Mouse (Mus musculus) gastrocnemius, postnatal 36 days (tissue): ENCODE results near the gene Sema4d. TPM values are rescaled to one million over a fixed set of nuclear protein-coding genes. Genes with fewer than 3 reads are reported as not detected.
A peak's percentile ranks its signal among the peaks of the same experiment; 100 is the strongest.

Experiments
- DNase-seq, 2 experiments: peaks; one replicate each; pipeline ENCODE4 v3.0.0; 2022
- intact Hi-C: fragments of 180-260 bp; cut with DNase I; formaldehyde crosslinking; loops from one replicate; pipeline ENCODE4 v1.15.1; 2025
- total RNA-seq, 2 experiments: library from RNA; stranded (reverse); gene quantifications; 2 replicates each; pipeline ENCODE4 v1.2.3; 2021

Sema4d gene
- total RNA-seq, 2 experiments from 2014 or later, result 123 to 134 TPM

DNA sequence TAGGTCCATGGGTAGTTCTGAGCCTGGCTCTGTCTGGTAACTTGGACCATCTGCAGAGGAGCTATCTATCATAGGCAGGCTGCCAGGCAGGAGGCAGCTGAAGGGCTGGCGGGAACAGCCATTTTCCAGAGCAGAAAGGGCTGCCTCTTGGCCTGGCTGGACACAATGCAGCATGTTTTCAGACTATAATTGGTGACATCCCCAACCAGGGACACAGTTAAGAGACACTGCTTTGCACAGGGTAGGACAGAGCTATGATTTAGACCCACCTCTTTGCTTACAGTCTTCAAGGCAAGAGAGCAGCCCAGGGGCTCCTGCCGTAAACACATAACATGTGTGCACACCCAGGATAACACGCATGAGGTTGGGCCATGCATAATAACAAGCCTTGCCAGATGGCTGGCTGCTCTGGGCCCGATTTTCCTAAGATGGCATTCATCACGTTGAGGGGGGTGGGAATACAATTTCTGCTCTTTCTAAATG lies 23.1 kb upstream of the Sema4d start:
- intact Hi-C loops, result loop anchor here (5.0 kb wide), 1 partner anchor 164 kb away; the partner anchor contains the start of gene Secisbp2
- no peak for DNase-seq

DNA sequence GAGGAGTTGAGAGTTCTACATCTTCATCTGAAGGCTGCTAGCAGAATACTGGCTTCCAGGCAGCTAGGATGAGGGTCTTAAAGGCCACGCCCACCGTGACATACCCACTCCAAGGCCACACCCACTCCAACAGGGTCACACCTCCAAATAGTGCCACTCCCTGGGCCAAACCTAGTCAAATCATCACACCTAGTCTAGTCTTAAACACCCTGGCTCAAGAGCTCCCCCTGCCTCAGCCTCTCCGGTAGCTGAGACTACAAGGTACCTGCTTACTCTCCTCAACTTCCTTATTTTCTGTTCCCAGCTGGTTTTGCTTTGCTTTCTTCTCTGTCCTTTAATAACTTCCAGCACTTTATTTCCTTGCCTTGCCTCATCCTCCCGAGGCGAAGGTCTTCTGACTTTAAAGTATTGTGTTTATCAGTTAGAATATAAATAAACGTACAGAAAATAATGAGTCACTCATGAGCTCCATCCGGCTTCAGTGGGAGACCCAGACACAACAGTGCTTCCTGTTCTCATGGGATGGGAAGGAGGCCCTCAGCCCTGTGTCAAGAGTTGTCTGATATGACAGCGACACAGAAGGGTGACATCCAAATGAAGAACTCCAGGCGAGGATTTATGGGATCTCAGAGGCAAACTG lies 22.4 kb upstream of the Sema4d start:
- intact Hi-C loops, result loop anchor here (5.0 kb wide), 1 partner anchor 164 kb away; the partner anchor contains the start of gene Secisbp2
- no peak for DNase-seq

DNA sequence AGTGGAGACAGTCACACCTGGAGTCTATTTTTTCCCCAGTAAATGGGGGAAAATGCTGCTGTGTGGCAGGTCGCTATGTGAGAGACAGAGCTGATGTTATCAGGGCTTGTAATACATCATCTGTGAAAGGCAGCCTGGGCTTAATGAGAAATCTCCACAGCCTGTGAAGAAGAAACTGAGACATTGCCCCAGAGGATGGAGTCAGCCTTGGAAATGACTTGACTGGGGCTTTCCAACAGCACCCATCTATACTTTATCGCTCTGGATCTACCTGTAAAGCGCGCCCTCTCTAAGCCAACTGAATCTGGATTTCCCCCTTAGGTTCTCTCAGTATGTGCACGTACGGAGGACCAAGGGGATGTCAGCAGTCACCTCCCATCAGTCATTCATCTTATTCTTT lies 21.1 kb upstream of the Sema4d start:
- no peak for DNase-seq
- intact Hi-C loops, result loop anchor here (5.0 kb wide), 1 partner anchor 162 kb away; the partner anchor contains the start of gene Secisbp2

DNA sequence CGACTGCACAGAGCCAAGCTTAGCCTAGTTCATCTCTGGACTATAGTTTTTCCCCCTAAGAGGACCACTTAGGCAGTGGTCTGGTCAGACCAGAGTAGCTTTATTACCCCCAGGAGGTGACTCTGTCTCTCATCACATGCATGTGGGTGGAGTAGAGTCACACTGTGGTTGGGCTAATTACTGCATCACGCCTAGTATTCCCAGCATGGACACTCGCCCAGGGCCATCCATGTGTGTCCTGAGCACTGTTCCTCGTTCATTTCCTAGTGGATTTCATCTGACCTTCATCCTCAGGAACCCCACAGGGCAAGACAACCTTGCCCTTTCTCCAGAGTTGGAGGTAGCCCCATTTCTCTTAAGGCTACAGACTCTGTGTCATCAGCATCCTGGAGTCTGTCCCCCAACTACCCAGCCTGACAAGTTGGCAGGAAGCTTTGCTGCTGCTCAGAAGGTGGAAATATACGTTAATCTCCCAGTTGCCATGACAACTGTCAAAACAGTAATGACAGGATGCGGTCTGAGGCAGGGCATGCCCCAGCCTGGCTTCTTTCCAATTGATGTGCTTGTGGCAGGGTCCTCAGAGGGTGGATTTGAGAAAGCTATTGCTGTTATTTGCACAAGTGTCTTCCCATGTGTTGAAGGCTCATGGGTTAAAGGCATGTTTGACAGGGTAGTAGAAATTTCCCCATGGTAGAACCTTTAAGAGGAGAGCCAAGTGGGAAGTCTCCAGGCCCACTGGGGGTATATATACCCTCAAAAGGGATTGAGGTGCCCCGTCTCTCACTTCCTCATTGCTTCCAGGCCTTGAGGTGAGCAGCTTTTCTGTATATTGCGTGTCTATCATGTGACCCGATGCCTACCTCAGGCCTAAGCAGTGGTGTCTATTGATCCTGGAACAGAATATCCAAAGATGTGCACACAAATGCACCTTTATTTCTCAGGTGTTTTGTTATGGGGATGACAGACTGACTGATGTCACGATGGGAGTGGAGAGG lies 20.4 kb upstream of the Sema4d start:
- intact Hi-C loops, result no loop called here

DNA sequence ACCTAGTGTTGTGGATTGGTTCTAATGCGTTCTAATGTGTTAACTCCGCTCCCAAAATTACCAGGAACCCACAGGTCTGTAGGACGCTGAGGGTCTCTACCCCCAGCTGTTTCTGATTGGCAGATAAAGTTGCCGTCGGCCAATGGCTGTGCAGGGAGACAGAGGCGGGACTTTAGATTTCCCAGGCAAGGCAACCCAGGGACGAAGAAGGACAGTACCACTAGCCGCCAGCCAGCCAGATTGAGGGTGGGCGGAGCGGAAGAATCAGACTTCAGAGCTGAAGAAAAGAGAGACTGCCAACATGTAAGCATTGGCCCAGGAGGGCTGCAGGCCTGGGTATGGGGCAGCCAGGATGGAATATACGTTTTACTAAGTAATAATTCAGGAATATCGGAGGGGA lies 14.6 kb upstream of the Sema4d start:
- intact Hi-C loops, result no loop called here
- no peak for DNase-seq

More for the DNA sequence above, 20.4 kb upstream of the Sema4d start:
- DNase-seq, result no peak

DNA sequence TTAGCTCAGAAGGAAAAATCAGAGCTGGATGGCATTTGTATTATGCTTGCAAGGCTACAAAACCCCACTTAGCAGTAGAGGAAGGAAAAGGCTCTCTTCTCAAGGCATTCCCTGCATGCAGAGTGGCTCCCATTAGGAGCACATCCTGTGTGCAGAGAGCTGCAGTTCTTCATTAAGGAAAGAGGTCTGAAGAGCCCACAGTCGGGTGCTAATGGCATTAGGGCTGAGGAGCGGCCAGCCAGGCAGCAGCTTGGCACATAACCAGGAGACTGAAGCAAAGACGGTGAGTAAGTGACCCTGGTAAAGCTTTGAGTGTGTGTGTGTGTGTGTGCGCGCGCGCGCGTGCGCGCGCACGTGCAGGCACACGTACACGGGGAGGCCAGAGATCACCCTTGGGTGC lies 12.7 kb upstream of the Sema4d start:
- intact Hi-C loops, result no loop called here
- no peak for DNase-seq

DNA sequence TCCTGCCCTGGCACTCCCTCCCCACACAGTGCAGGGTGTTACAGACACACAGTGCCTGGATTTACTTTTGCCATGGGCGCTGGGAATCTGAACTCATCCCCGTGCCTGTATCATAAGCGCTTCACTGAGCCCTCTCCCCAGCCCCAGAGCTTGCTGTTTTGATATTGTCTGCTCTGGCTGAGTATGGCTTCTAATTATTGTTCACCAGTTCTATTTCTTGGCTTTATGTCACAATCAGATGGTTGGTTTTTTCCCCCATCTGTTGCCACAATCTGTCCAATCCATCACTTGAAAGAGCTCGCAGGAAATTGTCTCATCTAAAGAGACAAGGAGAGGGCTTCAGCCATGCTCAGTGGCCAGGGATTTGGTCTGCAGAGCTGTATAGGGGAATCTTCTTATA lies 12.1 kb upstream of the Sema4d start:
- DNase-seq, result no peak
- intact Hi-C loops, result no loop called here

DNA sequence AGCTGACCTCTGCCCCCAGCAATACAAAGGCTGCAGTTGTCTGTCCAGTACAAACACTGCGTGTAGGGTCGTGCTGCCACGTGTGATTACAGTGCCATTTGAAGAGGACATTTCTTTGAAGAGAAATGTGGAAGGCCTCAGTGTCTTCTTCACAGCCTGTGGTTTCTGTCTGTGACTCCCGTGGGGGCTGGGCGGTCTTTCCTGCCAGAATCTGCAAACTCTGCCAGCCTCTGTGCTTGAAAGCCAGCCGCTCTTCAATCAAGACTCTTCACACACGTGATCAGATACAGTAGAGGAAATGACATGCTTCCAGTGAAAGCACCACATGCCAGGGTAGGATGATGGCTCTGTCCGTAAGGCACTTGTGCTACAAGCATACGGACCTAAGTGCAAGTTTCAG lies 7.4 kb upstream of the Sema4d start:
- intact Hi-C loops, result no loop called here
- DNase-seq, result no peak

DNA sequence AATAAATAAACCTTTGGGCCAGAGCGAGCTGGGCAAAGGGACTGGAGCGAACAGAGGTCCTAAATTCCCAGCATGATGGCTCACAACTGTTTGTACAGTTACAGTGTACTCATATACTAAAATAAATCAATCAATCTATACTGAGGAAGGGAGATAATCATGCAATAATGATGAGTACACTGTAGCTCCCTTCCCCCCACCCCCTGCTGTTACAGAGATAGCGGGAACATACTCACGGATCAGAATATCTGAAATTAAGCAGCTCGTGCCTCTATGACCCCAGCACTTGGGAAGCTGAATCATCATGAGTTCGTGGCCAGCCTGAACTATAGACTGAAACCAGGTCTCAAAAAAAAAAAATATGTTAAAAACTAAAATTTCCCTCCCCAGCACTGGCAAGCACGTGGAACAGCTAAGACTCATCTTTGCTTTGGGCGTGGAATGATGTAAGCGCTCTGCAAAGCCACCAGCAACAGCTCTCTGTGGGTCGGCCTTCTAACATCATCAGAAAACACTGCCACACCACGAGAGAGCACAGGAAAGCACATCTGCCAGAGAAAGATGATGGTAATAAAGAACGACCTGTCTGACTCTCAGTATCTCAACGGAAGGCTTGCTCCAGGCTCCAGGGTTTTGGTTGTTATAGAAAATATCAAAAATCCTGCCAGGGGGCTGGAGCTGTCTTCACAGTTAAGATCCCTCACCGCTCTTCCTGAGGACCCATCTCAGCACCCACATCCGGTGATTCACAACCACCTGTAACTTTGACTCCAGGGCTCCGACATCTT lies 6.4 kb upstream of the Sema4d start:
- no peak for DNase-seq
- intact Hi-C loops, result no loop called here

DNA sequence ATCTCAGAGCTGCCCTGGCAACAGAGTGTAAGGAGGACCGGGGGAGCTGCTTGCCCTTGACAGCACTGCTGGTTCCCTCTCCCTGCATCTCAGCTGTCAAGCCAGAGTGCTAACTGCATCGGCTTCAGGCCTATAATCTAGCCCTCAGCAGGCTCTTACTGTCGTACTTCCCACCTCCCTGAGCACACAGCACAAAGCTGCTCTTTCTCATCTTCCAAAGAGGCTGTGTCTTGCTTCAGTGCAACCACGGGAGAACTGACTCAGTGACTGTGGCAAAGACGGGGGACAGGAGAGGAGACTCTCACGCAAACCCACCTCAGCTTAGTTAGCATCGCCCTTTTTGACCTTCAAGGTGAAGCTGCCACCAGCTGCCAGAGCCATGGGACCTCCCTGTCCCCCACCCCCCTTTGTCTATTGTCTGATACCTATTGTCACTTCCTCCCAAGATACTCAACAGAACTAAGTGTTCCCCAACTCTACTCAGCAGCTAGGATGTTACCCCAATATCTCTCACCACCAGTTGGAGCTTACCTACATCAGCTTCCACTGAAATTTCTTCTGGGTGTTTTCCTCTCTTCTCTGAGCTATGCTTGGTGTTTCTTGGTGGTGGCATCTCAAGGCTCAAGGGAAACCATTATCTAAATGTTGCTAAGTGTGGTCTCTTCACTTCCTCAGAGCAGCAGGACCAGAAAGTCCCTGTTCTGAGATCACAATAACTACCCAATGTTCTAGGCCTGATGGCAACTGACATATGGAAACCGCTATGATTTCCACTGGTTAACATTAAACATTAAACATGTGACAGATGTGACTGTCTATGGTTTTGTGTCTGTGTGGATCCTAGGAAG lies 4.6 kb upstream of the Sema4d start:
- intact Hi-C loops, result no loop called here
- no peak for DNase-seq

DNA sequence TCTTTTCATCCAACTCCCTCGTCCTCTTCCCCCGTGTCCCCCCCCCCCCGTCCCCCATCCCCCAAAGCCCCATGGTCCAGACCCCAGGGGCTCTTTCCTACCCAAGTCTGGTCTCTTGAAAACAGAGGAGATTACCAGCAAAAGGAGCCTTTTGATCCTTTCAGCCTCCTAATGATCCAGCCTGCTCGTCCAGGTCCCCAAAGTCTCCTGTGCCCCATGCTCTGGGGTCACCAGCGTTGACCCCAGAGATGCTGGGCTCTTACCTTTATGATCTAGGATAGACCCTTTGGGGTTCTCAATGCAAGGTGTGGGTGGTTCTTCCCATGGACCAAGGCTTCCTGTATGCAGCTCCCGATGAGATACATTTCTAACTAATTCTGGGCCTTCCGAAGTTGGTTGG lies 401 bp upstream of the Sema4d start:
- intact Hi-C loops, result loop anchor here (5.0 kb wide), 1 partner anchor 62 kb away; no protein-coding TSS in a partner anchor
- no peak for DNase-seq

DNA sequence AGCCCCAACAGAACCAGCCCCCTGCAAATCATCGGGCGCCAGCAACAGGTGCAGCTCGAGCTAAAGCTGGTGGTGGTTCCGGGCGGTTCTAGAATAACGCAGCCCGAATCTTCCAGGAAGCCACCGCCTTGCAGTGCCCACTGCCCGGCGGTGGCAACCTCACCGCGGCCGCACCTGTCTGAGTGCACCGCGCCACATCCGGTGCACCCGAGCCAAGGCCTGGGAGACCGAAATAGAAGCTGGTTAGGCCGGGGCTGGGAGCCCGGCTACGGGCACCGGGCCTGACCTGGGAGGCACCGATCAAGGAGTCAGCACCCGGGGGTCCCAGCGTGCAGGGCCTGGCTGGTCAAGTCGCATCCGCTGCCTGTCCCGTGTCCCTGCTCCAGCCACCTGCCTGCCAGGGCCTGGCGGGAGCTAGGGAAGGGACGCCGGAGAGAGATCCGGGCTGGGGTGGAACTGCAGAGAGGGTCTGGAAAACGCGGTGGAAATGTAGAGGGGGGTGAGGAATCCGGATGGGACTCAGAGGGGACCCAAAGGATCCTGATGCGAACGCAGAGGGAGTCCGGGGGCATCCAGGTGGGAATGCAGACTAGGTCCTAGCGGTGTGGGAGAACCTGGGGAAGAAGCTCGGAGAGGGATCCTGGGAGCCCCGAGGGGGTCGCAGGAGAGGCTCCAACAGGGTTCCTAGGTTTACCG lies 670 bp downstream of the Sema4d start:
- peak; percentile 51 to 56 for DNase-seq
- intact Hi-C loops, result loop anchor here (5.0 kb wide), 1 partner anchor 61 kb away; no protein-coding TSS in a partner anchor

DNA sequence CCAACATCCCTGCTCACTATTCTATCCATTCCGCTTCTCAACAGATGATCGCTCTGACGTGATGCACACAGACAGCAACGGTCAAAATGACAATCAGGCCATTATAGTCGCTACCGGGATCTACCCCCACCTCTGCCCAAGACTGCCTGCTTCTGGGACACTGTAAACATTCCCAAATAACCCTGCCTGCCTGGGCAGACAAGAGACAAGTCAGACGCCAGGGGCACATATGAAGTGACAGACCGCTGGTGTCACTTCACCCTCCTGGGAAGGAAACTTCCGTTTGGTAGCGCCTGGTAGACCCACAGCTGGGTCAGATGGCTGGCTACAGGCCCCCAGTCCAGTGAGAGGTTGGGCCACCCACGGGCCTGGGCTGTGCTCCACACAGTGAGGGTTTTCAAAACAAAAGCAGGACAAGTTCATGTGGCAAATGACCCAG lies 1.4 kb downstream of the Sema4d start:
- no peak for DNase-seq
- intact Hi-C loops, result loop anchor here (5.0 kb wide), 1 partner anchor 60 kb away; no protein-coding TSS in a partner anchor

DNA sequence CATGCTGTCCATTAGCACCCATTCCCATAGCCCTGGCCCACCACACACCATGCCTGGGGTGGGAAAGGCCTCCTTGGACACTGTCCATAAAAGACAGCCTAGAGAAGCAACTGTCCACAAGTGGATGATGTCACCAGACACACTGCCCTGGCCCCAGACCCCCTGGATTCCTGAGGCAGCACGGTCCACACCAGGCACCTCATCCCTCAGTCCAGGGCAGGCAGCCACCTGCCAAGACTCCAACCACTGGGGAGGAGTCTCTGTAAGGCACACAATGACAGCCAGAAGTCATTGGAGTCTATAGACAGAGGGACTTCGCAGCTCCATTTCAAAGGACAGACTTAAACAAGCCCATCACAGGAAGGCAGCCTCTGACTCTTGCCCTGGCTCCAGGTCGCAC lies 1.9 kb downstream of the Sema4d start:
- intact Hi-C loops, result loop anchor here (5.0 kb wide), 1 partner anchor 59 kb away; no protein-coding TSS in a partner anchor
- no peak for DNase-seq

DNA sequence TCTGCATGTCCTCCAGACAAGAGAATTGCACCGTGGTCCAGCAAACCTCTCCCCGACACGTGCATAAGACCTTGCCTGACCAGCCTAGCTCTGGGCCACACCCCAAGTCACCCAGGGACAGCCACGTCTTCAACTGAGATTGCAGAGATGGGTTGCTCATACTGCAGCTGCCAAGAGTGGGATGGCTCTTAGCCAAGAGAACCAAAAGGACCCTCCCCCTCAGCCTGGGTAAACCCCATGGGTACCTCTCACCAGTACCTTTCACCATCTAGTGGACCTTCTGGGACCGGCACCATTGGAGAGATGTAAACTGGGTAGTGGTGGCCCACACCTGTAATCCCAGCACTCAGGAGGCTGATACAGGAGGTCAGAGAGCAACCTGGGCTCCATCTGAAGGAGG lies 2.8 kb downstream of the Sema4d start:
- intact Hi-C loops, result loop anchor here (5.0 kb wide), 1 partner anchor 58 kb away; no protein-coding TSS in a partner anchor
- DNase-seq, result no peak

DNA sequence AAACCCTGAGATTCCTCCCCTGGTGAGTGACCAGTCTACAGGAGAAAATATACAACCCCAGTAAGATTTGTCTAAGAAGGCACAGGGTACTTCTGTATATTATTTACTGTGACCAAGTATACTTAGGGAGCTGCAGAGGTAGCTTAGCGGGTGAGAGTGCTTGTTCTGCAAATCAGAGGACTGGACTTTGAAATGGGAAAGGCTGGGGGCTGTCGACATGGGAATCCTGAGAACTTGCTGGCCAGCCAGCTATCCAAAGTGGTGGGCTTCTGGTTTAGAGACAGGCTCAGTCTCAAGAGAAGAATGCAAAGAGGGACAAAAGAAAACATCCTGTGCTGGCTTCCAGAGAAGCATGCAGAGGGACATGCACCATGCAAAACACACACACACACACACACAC lies 5.7 kb downstream of the Sema4d start:
- no peak for DNase-seq
- intact Hi-C loops, result no loop called here

DNA sequence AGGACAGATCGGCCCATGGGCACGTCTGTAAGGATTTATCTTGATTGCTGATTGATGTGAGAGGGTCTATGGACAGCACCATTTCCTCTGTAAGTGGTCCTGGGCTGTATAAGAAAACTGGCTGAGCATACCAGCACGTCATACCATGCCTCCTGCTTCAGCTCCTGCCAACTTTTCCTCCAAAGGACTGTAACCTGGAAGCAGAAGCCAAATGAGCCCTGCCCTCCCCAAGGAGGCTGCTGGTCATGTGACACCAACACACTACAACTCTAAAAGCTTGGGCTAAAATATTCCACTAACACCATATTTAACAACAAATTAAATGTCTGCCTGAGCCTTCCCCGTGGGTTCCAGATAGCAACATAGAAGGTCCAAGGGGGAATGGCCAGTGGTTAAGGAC lies 6.9 kb downstream of the Sema4d start:
- intact Hi-C loops, result no loop called here
- no peak for DNase-seq

DNA sequence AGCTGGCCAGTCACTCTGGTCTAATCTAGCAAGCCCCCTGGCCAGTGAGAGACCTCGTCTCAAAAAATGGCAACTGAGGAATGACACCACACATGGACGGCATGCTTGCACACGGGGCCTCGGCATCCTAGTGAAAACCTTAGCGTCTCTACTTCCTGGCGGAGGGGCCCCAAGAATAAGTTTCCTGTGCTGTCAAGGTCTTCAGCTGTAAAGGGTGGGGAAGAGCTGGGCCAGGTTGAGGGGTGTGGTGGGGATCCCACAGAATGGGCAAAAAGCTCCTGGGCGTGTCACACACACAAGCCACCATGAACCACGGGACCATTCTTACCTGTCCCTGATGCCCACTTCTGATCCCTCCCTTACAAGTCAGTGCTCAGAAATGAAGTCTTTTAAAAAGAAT lies 9.1 kb downstream of the Sema4d start:
- intact Hi-C loops, result no loop called here
- DNase-seq, result no peak

DNA sequence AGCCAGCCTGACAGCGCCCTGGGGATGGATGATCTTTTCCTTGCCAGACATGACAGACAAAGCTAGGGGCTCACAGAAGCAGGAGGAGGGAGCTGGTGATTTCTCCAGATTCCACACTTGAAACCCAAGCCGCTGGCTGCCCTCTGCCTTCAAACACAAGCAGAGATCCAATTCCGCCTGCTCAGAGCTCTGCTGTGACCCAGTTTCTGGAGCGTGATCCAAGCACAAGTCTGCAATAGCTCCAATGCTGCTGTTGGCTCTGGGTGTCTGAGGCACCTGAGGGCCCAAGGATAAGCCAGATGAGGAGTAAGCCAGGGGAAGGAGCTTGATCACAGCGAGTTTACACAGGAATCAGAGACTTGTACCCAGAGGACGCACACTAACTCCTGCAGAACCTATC lies 9.7 kb downstream of the Sema4d start:
- intact Hi-C loops, result no loop called here
- DNase-seq, result peak; percentile 27 to 34
